Mouse (Mus musculus) midbrain, embryonic 16.5 days (tissue): ENCODE measurements around the gene Atf3. TPM values are rescaled to one million over a fixed set of nuclear protein-coding genes. Genes with fewer than 3 reads are reported as not detected.

Source experiments
- ATAC-seq: fragments of 200-750 bp; cut with Nextera tagmentation; 2 replicates; pipeline ENCODE4 v1.8.0; 2017; ENCODE audit warnings: moderate TSS enrichment
- H3K27ac ChIP-seq: fragments of 300-500 bp; sonication (generic); 2 replicates; pipeline ENCODE4 v1.5.1; 2014; ENCODE audit warnings: mild to moderate bottlenecking, low read length, mixed read lengths
- H3K27me3 ChIP-seq: fragments of 300-500 bp; sonication (generic); 2 replicates; pipeline ENCODE4 v1.6.1; 2014; ENCODE audit warnings: low read depth, low read length, mixed read lengths; ENCODE audit not compliant: control insufficient read depth, insufficient read depth
- H3K36me3 ChIP-seq: fragments of 300-500 bp; sonication (generic); 2 replicates; pipeline ENCODE4 v1.6.1; 2014; ENCODE audit warnings: mild to moderate bottlenecking, low read length, moderate library complexity, mixed read lengths; ENCODE audit not compliant: control insufficient read depth, insufficient read depth
- H3K4me1 ChIP-seq: fragments of 300-500 bp; sonication (generic); 2 replicates; pipeline ENCODE4 v1.6.1; 2014; ENCODE audit warnings: mild to moderate bottlenecking, low read length, mixed read lengths; ENCODE audit not compliant: control insufficient read depth, insufficient read depth
- H3K4me2 ChIP-seq: fragments of 300-500 bp; sonication (generic); 2 replicates; pipeline ENCODE4 v1.6.1; 2014; ENCODE audit warnings: mild to moderate bottlenecking, low read length, mixed read lengths
- H3K4me3 ChIP-seq: fragments of 300-500 bp; sonication (generic); 2 replicates; pipeline ENCODE4 v1.5.1; 2014; ENCODE audit warnings: low read depth, mild to moderate bottlenecking, low read length, moderate library complexity, mixed read lengths
- H3K9ac ChIP-seq: fragments of 300-500 bp; sonication (generic); 2 replicates; pipeline ENCODE4 v1.6.1; 2014; ENCODE audit warnings: low read depth, low read length, mixed read lengths
- H3K9me3 ChIP-seq: fragments of 300-500 bp; sonication (generic); replicated peaks from 2 replicates; pipeline ENCODE4 v1.6.1; 2014; ENCODE audit warnings: mild to moderate bottlenecking, low read length, mixed read lengths; ENCODE audit not compliant: control insufficient read depth, poor library complexity, severe bottlenecking
- WGBS: fragments of 180-500 bp; shearing (Covaris S2); extraction: QIAGEN DNeasy Blood & Tissue Kit; methylation state at CpG from one replicate; pipeline ENCODE4 v1.1.7; 2014; 5-methylcytosine and 5-hydroxymethylcytosine counted together
- polyA plus RNA-seq: library from polyadenylated mRNA; unstranded; fragments of >200 nt; fragmentation: Nextera tagmentation; extraction: Ambion mirVana; gene quantifications from 2 replicates; pipeline ENCODE4 v1.2.1, GENCODE M21; 2015

Atf3 gene
- polyA plus RNA-seq, 1 experiment from 2014 or later, result 1.6 TPM

DNA sequence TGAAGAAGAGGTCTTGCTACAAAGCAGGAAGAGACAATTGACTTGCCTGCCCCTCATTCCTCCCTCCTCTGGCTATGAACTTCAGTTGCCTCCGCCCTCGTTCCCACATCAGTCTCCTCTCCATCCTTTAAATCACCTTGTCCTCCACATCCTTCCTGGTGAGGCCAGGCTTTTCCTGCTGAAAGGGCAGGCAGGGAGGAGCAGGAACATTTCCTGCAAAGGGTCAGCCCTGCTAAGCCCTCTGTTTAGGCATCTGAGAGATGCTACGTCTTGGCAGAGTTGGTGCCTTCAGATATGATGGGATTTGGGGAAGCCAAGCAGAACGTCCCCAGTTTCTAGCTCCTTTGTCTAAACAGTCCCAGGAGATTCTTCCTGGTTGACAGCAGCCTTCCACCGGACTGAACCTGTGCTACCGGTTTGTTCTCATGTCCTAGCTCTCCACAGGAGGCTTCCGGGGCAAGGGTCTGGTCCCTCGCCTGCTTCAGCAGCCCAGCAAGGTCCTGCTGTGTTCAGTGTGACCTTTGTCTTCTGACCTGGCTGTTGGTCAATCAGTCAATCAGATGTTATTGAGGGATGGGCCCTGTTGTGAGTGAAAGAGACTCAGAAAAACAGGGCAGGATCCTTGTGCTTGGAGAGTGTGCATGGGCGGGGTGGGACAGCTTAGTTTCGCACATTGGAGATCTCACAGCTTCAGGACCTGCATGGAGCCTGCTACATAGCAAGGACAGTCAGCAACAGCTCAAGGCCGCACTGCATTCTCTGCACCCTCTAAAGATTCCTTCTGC is 38.9 kb upstream of the Atf3 start:
- Histone ChIP-seq H3K27me3 (no peaks in the 10 kb centered on the region), H3K9me3 (no peaks in the 10 kb centered on the region), H3K27ac (no peak overlapping the region), H3K4me1 (no peaks in the 10 kb centered on the region), H3K4me2 (no peak overlapping the region), H3K9ac (no peak overlapping the region), H3K4me3 (no peak overlapping the region), H3K36me3 (no peaks in the 10 kb centered on the region)
- no peak for ATAC-seq
- 62% methylated on average over 11 of the region's 11 CpGs for WGBS

DNA sequence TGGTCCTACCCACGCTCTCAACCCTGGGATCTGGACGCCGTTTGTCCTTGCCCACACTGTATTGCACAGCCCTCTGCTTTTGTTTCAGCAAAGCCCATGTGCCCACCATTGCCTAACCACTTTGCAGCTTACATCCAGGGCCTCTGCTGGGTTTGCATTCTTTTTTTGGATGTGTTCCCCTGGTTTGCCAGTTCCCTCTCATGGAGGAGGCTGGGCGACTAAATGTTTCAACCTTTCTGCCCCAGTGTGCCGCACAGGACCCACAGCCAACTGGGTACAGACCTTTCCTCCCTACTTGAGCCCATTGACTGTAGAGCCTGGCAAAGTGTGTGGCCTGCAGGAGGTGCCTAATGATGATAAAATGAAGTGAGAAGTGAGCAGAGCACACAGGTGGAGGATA is 38.3 kb upstream of the Atf3 start:
- Histone ChIP-seq H3K9me3 (no peaks in the 10 kb centered on the region), H3K36me3 (no peaks in the 10 kb centered on the region), H3K4me3 (no peak overlapping the region), H3K9ac (no peak overlapping the region), H3K27ac (no peak overlapping the region), H3K4me2 (no peak overlapping the region), H3K27me3 (no peaks in the 10 kb centered on the region), H3K4me1 (no peaks in the 10 kb centered on the region)
- ATAC-seq, result no peak
- 93% methylated on average over 5 of the region's 5 CpGs for WGBS

DNA sequence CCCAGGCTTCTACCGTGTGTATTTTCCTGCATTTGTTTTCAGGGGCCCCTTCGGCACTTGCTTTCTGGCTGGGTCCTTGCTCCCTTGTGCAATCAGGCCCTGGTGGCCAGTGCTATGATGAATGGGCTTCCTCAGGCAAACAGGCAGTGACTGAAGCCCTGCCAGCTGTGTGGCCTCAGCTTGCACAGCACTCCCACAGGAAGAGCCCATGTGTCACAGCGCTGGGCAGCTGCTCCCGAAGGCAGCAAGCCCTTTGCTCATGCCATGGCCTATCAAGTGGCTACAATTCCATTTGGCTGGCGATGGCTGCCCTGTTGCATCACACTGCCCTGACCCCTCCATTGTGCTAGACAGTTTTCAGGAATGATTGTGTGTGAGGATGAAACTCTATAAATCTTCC is 36.6 kb upstream of the Atf3 start:
- Histone ChIP-seq H3K27ac (no peak overlapping the region), H3K27me3 (no peaks in the 10 kb centered on the region), H3K9me3 (no peaks in the 10 kb centered on the region), H3K4me1 (no peaks in the 10 kb centered on the region), H3K9ac (no peak overlapping the region), H3K4me2 (no peak overlapping the region), H3K4me3 (no peak overlapping the region), H3K36me3 (no peaks in the 10 kb centered on the region)
- 69% methylated on average over 5 of the region's 5 CpGs for WGBS
- no peak for ATAC-seq

DNA sequence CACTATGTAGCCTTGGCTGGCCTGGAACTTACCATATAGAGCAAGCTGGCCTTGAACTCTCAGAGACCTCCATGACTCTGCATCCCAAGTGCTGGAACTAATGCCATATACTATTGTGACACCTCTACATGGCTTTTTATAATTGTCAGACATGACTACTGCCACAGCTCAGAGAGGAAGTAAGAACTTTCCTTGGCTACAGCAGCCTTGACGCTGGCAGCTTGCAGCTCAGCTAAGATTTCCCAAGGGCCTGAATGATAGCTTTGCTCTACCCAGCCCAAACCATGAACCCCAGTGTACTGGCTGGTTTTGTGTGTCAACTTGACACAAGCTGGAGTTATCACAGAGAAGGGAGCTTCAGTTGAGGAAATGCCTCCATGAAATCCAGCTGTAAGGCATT is 35.8 kb upstream of the Atf3 start:
- H3K4me2 ChIP-seq, result no peak overlapping the region
- no peak overlapping the region for H3K27ac ChIP-seq
- no peaks in the 10 kb centered on the region for H3K36me3 ChIP-seq
- H3K4me3 ChIP-seq, result no peak overlapping the region
- 96% methylated on average over 1 of the region's 1 CpGs for WGBS
- H3K9me3 ChIP-seq, result no peaks in the 10 kb centered on the region
- no peaks in the 10 kb centered on the region for H3K4me1 ChIP-seq
- ATAC-seq, result no peak
- H3K9ac ChIP-seq, result no peak overlapping the region
- H3K27me3 ChIP-seq, result no peaks in the 10 kb centered on the region

DNA sequence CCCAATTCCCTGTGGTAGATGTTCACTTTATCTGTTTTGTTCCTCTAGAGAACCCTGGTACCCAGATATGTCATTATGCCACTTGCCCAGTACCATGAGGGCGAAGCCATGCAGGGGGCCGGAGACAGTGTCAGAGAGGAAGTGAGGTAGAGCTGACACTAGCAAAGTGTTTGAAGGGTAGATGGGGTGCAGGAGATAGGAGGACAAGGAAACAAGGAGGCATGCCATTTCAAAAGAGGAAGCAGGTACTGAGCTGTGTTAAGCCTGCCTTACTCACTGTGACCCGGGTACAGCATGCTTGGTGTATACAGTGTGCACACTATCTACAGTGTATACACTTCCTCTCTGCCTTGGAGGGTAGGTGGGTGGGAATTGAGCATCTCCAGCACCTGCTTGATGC is 32.1 kb upstream of the Atf3 start:
- ATAC-seq, result no peak
- no peak overlapping the region for H3K27ac ChIP-seq
- H3K9ac ChIP-seq, result no peak overlapping the region
- 0 out of 2 replicates have a peak, but pooled peaks cover 2% of the 10 kb centered on the region for H3K9me3 ChIP-seq
- WGBS, result 92% methylated on average over 3 of the region's 3 CpGs
- no peaks in the 10 kb centered on the region for H3K27me3 ChIP-seq
- no peak overlapping the region for H3K4me2 ChIP-seq
- no peak overlapping the region for H3K4me3 ChIP-seq
- no peaks in the 10 kb centered on the region for H3K4me1 ChIP-seq
- peaks cover 6% of the 10 kb centered on the region; the same call in 1 of the 2 replicates for H3K36me3 ChIP-seq

DNA sequence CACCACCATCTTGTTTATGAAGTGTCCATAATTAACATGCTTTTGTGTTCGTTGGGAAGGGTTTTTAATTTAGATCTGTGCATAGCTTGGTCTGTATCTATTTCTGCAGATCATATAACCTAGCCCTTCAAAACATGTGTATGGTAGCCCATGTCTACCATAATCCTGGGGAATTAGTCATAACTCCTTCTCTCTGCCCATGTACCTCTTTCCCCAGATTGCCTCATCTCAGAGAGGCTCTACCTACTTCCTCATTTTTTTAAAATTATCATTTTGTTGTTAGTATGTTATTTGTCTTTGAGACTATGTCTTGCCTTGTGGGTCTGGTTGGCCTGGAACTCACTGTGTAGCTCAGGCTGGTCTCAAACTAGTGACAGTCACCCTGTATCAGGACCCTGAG is 30.6 kb upstream of the Atf3 start:
- no peak overlapping the region for H3K4me2 ChIP-seq

DNA sequence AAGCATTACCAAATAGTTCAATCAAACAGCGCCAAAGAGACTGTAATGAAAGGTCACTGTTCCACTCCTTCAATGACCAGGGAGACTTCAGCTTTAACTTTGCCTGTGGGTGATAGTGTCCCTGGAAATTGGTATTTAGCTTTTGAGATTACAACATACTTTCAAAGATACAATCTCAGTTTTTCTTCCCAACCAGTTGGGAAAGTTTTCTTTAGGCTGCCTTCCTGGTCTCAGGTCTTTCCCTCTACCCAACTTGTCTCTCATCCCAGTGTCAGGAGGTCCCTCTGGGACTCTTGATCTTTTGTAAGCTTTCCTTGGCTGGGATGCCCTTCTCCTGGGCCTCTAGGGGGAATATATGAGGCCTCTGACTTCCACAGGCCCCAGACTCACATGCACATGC is 29.7 kb upstream of the Atf3 start:
- no peak for ATAC-seq
- no peak overlapping the region for H3K9ac ChIP-seq
- no peak overlapping the region for H3K4me2 ChIP-seq
- no peaks in the 10 kb centered on the region for H3K4me1 ChIP-seq
- no peak overlapping the region for H3K27ac ChIP-seq
- no peaks in the 10 kb centered on the region for H3K27me3 ChIP-seq
- 98% methylated on average over 1 of the region's 1 CpGs for WGBS
- H3K4me3 ChIP-seq, result no peak overlapping the region
- H3K36me3 ChIP-seq, result peaks cover 6% of the 10 kb centered on the region; the same call in 1 of the 2 replicates
- H3K9me3 ChIP-seq, result 0 out of 2 replicates have a peak, but pooled peaks cover 2% of the 10 kb centered on the region

More for the DNA sequence above, 30.6 kb upstream of the Atf3 start:
- 0 out of 2 replicates have a peak, but pooled peaks cover 2% of the 10 kb centered on the region for H3K9me3 ChIP-seq
- no peak overlapping the region for H3K27ac ChIP-seq
- ATAC-seq, result no peak
- H3K27me3 ChIP-seq, result no peaks in the 10 kb centered on the region
- H3K4me3 ChIP-seq, result no peak overlapping the region
- no peaks in the 10 kb centered on the region for H3K4me1 ChIP-seq
- H3K9ac ChIP-seq, result no peak overlapping the region
- 85% methylated on average over 1 of the region's 1 CpGs for WGBS
- peaks cover 6% of the 10 kb centered on the region; the same call in 1 of the 2 replicates for H3K36me3 ChIP-seq

DNA sequence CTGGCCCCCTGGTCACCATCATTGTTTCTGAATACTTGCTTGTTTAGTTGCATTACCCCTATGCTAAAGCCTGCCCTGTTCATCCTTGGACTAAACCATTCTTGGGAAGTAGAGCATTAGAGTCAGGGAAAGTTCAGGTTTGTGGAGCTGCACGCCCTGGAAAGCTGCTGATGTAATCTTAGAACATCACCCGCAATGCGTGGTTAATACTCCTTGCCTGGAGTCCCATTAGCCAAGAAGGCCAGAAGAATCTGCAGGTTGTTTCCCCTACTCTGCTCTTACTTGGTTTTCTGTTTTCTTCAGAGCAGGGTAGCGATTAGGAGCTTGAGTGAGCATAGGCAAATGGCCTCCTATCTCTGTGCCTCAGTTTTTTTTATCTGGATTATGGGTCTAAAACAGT is 26.0 kb upstream of the Atf3 start:
- no peak overlapping the region for H3K27ac ChIP-seq
- no peaks in the 10 kb centered on the region for H3K27me3 ChIP-seq
- no peak overlapping the region for H3K4me3 ChIP-seq
- ATAC-seq, result no peak
- no peak overlapping the region for H3K9ac ChIP-seq
- no peak overlapping the region for H3K4me2 ChIP-seq
- 0 out of 2 replicates have a peak, but pooled peaks cover 2% of the 10 kb centered on the region for H3K9me3 ChIP-seq
- 92% methylated on average over 4 of the region's 4 CpGs for WGBS
- H3K36me3 ChIP-seq, result peaks cover 6% of the 10 kb centered on the region; the same call in 1 of the 2 replicates
- no peaks in the 10 kb centered on the region for H3K4me1 ChIP-seq

DNA sequence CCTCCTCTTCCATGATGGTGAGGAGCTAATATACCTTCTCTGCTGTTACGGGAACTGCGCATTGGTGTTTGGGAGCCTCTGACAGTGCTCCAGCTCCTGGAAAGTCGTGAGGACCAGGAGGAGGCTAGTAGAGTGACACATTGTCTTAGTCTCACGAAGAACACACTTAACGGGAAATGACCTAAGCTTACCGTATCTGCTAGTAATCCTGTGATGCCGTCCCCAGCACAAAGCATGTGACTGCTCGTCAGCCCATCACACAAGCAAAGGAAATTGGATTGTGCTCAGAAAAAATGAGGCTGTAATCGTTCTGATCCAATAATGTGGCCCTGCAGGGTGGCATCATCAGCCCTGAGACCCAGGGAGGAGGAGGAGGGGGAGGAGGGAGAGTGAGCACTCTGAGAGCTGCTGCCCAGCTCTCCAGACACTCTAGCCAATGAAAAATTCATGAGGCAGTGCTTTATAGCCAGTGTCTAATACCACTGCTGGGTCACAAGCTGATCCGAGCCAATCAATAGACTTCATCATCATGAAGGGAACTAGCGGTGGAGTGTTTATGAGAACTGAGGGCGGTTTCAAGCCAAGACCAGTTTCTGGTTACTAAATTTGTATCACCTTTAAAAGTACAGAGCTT is 24.3 kb upstream of the Atf3 start:
- WGBS, result 36% methylated on average over 12 of the region's 12 CpGs
- no peak overlapping the region for H3K4me3 ChIP-seq
- ATAC-seq, result peak; percentile 71
- H3K9ac ChIP-seq, result no peak overlapping the region
- H3K36me3 ChIP-seq, result peaks cover 6% of the 10 kb centered on the region; the same call in 1 of the 2 replicates
- no peak overlapping the region; the same call in 1 of the 2 replicates for H3K4me2 ChIP-seq
- no peak overlapping the region for H3K27ac ChIP-seq
- no peaks in the 10 kb centered on the region for H3K4me1 ChIP-seq
- 0 out of 2 replicates have a peak, but pooled peaks cover 2% of the 10 kb centered on the region for H3K9me3 ChIP-seq
- no peaks in the 10 kb centered on the region for H3K27me3 ChIP-seq
